Mouse (Mus musculus) heart, embryonic 16.5 days (tissue): ENCODE measurements around the gene Hoxb2. TPM values are rescaled to one million over a fixed set of nuclear protein-coding genes. Genes with fewer than 3 reads are reported as not detected.

ENCODE experiments used
- ATAC-seq: fragments of 200-750 bp; cut with Nextera tagmentation; replicated peaks from 2 replicates; pipeline ENCODE4 v1.8.0; 2017; ENCODE audit warnings: moderate number of reproducible peaks; ENCODE audit not compliant: insufficient read depth, low FRiP score; ENCODE audit errors: extremely low read depth
- H3K27ac ChIP-seq: fragments of 300-500 bp; sonication (generic); 2 replicates; pipeline ENCODE4 v1.5.1; 2014; ENCODE audit warnings: mild to moderate bottlenecking, low read length, control low read depth, moderate library complexity
- H3K27me3 ChIP-seq: fragments of 300-500 bp; sonication (generic); 2 replicates; pipeline ENCODE4 v1.6.1; 2014; ENCODE audit warnings: low read length, mixed read lengths; ENCODE audit not compliant: control insufficient read depth, insufficient read depth
- H3K36me3 ChIP-seq: fragments of 300-500 bp; sonication (generic); 2 replicates; pipeline ENCODE4 v1.6.1; 2014; ENCODE audit not compliant: control insufficient read depth, insufficient read depth
- H3K4me1 ChIP-seq: fragments of 300-500 bp; sonication (generic); 2 replicates; pipeline ENCODE4 v1.6.1; 2014; ENCODE audit warnings: low read length, mixed read lengths; ENCODE audit not compliant: control insufficient read depth, insufficient read depth
- H3K4me2 ChIP-seq: fragments of 300-500 bp; sonication (generic); 2 replicates; pipeline ENCODE4 v1.6.1; 2014; ENCODE audit warnings: low read depth, mild to moderate bottlenecking, control low read depth, low read length
- H3K4me3 ChIP-seq: fragments of 300-500 bp; sonication (generic); 2 replicates; pipeline ENCODE4 v1.5.1; 2014; ENCODE audit warnings: mild to moderate bottlenecking, control low read depth, low read length
- H3K9ac ChIP-seq: fragments of 300-500 bp; sonication (generic); 2 replicates; pipeline ENCODE4 v1.6.1; 2014; ENCODE audit warnings: low read length, control low read depth
- H3K9me3 ChIP-seq: fragments of 300-500 bp; sonication (generic); replicated peaks from 2 replicates; pipeline ENCODE4 v1.6.1; 2016; ENCODE audit warnings: low read length; ENCODE audit not compliant: control insufficient read depth
- WGBS: fragments of 180-500 bp; shearing (Covaris S2); extraction: QIAGEN DNeasy Blood & Tissue Kit; methylation state at CpG from one replicate; pipeline ENCODE4 v1.1.7; 2014; 5-methylcytosine and 5-hydroxymethylcytosine counted together
- polyA plus RNA-seq: library from polyadenylated mRNA; unstranded; fragments of >200 nt; fragmentation: Nextera tagmentation; extraction: Ambion mirVana; gene quantifications from 2 replicates; pipeline ENCODE4 v1.2.1, GENCODE M21; 2015

Hoxb2 gene
- polyA plus RNA-seq, 1 experiment from 2014 or later, result 2.5 TPM

GRCm38 (mm10) chr11:96327750-96328149 lies 22.6 kb upstream of the Hoxb2 start:
- no peak overlapping the region for H3K4me3 ChIP-seq
- no peak overlapping the region for H3K27ac ChIP-seq
- no peak overlapping the region for H3K9ac ChIP-seq
- no peak for ATAC-seq
- no peak overlapping the region for H3K4me2 ChIP-seq
- H3K36me3 ChIP-seq, result no peaks in the 10 kb centered on the region
- H3K27me3 ChIP-seq, result peaks cover 96% of the 10 kb centered on the region
- no peaks in the 10 kb centered on the region for H3K4me1 ChIP-seq
- WGBS, result 23% methylated on average over 5 of the region's 5 CpGs
- no peaks in the 10 kb centered on the region for H3K9me3 ChIP-seq

- no peak for ATAC-seq
- Histone ChIP-seq H3K9me3 (no peaks in the 10 kb centered on the region), H3K4me2 (no peak overlapping the region), H3K4me1 (no peaks in the 10 kb centered on the region), H3K36me3 (no peaks in the 10 kb centered on the region), H3K27me3 (peaks cover 96% of the 10 kb centered on the region), H3K4me3 (no peak overlapping the region), H3K9ac (no peak overlapping the region), H3K27ac (no peak overlapping the region)
- WGBS, result 23% methylated on average over 8 of the region's 8 CpGs
Observed at GRCm38 (mm10) chr11:96328605-96329004, 21.7 kb upstream of the Hoxb2 start.

- no peak overlapping the region for H3K9ac ChIP-seq
- H3K4me3 ChIP-seq, result peak overlapping the region; percentile 39
- 5% methylated on average over 8 of the region's 8 CpGs for WGBS
- no peaks in the 10 kb centered on the region for H3K36me3 ChIP-seq
- H3K9me3 ChIP-seq, result no peaks in the 10 kb centered on the region
- peaks cover 98% of the 10 kb centered on the region for H3K27me3 ChIP-seq
- no peaks in the 10 kb centered on the region for H3K4me1 ChIP-seq
- no peak for ATAC-seq
- peak overlapping the region; percentile 50; the same call in 1 of the 2 replicates for H3K4me2 ChIP-seq
- peak overlapping the region; percentile 19; the same call in 1 of the 2 replicates for H3K27ac ChIP-seq
Observed at GRCm38 (mm10) chr11:96332105-96332504, 18.2 kb upstream of the Hoxb2 start.

GRCm38 (mm10) chr11:96332618-96333032 lies 17.7 kb upstream of the Hoxb2 start:
- no peaks in the 10 kb centered on the region for H3K9me3 ChIP-seq
- no peaks in the 10 kb centered on the region for H3K36me3 ChIP-seq
- 0 out of 2 replicates have a peak, but pooled peaks have one; percentile 41 for ATAC-seq
- 2% methylated on average over 35 of the region's 35 CpGs for WGBS
- peak overlapping the region; percentile 15 for H3K9ac ChIP-seq
- peak overlapping the region; percentile 41 for H3K27ac ChIP-seq
- peak overlapping the region; percentile 39 for H3K4me3 ChIP-seq
- no peaks in the 10 kb centered on the region for H3K4me1 ChIP-seq
- H3K4me2 ChIP-seq, result peak overlapping the region; percentile 50
- peaks cover 98% of the 10 kb centered on the region for H3K27me3 ChIP-seq

GRCm38 (mm10) chr11:96333241-96334001 lies 16.9 kb upstream of the Hoxb2 start:
- H3K27ac ChIP-seq, result peak overlapping the region; percentile 41
- H3K36me3 ChIP-seq, result no peaks in the 10 kb centered on the region
- H3K9me3 ChIP-seq, result no peaks in the 10 kb centered on the region
- whole genome bisulfite sequencing, result 16% methylated on average over 17 of the region's 17 CpGs
- ATAC-seq, result no peak
- H3K4me2 ChIP-seq, result peak overlapping the region; percentile 50; the same call in 1 of the 2 replicates
- peak overlapping the region; percentile 15 for H3K9ac ChIP-seq
- peaks cover 98% of the 10 kb centered on the region for H3K27me3 ChIP-seq
- H3K4me3 ChIP-seq, result peak overlapping the region; percentile 39
- no peaks in the 10 kb centered on the region for H3K4me1 ChIP-seq

GRCm38 (mm10) chr11:96334002-96334364 lies 16.3 kb upstream of the Hoxb2 start:
- Histone ChIP-seq H3K27ac (no peak overlapping the region), H3K4me3 (no peak overlapping the region), H3K36me3 (no peaks in the 10 kb centered on the region), H3K9ac (no peak overlapping the region), H3K4me2 (peak overlapping the region; percentile 50; the same call in 1 of the 2 replicates), H3K4me1 (no peaks in the 10 kb centered on the region), H3K27me3 (peaks cover 98% of the 10 kb centered on the region), H3K9me3 (no peaks in the 10 kb centered on the region)
- no peak for ATAC-seq
- 15% methylated on average over 2 of the region's 2 CpGs for WGBS

GRCm38 (mm10) chr11:96334998-96335397 lies 15.3 kb upstream of the Hoxb2 start:
- Histone ChIP-seq H3K36me3 (no peaks in the 10 kb centered on the region), H3K4me3 (no peak overlapping the region), H3K4me1 (no peaks in the 10 kb centered on the region), H3K4me2 (no peak overlapping the region), H3K27me3 (peaks cover 98% of the 10 kb centered on the region), H3K9me3 (no peaks in the 10 kb centered on the region), H3K9ac (no peak overlapping the region), H3K27ac (no peak overlapping the region)
- ATAC-seq, result no peak
- WGBS, result 56% methylated on average over 3 of the region's 3 CpGs

- no peak for ATAC-seq
- H3K27ac ChIP-seq, result no peak overlapping the region
- no peaks in the 10 kb centered on the region for H3K4me1 ChIP-seq
- H3K27me3 ChIP-seq, result peaks cover 91% of the 10 kb centered on the region
- H3K9ac ChIP-seq, result no peak overlapping the region
- H3K36me3 ChIP-seq, result no peaks in the 10 kb centered on the region
- WGBS, result 22% methylated on average over 2 of the region's 2 CpGs
- no peak overlapping the region for H3K4me2 ChIP-seq
- no peaks in the 10 kb centered on the region for H3K9me3 ChIP-seq
- no peak overlapping the region for H3K4me3 ChIP-seq
Observed at GRCm38 (mm10) chr11:96336597-96336996, 13.7 kb upstream of the Hoxb2 start.

GRCm38 (mm10) chr11:96337026-96337425 lies 13.3 kb upstream of the Hoxb2 start:
- 14% methylated on average over 6 of the region's 6 CpGs for WGBS
- peaks cover 88% of the 10 kb centered on the region for H3K27me3 ChIP-seq
- ATAC-seq, result no peak
- no peaks in the 10 kb centered on the region for H3K36me3 ChIP-seq
- H3K4me1 ChIP-seq, result no peaks in the 10 kb centered on the region
- no peak overlapping the region for H3K4me3 ChIP-seq
- no peak overlapping the region for H3K4me2 ChIP-seq
- H3K9me3 ChIP-seq, result no peaks in the 10 kb centered on the region
- no peak overlapping the region for H3K9ac ChIP-seq
- H3K27ac ChIP-seq, result no peak overlapping the region
